Mouse (Mus musculus): Measurements from ENCODE around the gene Arhgap9.
A peak's percentile ranks its signal among the peaks of the same experiment; 100 is the strongest.
"Not testable (repeated sequence)": the region's sequence is repeated elsewhere in the genome, so short reads cannot be mapped to it uniquely, and the experiment has no call there.

Gene Arhgap9

GRCm38 (mm10) chr10:127291881-127292638 lies 29.7 kb upstream of the Arhgap9 start:
- no peak for DNase-seq (ENCODE audit: low read depth, low spot score)

- peak; percentile 91 for DNase-seq (ENCODE audit: low read depth, low spot score)
These were observed 28.7 kb upstream of the Arhgap9 start for GRCm38 (mm10) chr10:127292987-127293538.

DNA sequence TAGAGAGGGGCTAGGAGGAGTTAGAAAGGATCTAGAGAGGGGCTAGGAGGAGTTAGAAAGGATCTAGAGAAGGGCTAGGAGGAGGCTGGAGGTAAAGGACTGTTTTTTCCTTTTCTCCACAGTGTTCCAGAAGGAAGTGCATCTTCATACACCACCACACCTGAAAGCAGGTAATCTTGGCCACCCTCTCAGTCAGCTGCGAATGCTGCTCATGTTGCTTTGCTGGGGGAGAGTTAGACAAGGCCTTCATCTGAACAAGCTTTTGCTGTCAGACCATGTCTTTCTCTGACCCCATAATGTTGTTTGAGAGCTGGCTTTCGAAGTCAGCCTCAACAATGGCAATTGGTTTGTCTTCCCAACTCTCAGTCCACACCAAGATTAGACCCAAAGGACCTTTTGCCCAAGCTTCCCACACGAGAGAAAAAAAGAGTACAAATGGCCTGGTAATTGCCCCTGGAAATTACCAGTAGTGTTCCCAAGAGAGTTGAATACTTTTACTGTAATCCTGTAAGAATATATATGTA lies 28.1 kb upstream of the Arhgap9 start:
- no peak for DNase-seq (ENCODE audit: low read depth, low spot score)

GRCm38 (mm10) chr10:127294895-127295510 lies 26.8 kb upstream of the Arhgap9 start:
- no peak for DNase-seq (ENCODE audit: low read depth, low spot score)

GRCm38 (mm10) chr10:127295986-127296794 lies 25.6 kb upstream of the Arhgap9 start:
- no peak for DNase-seq (ENCODE audit: low read depth, low spot score)

GRCm38 (mm10) chr10:127297015-127297871 lies 24.5 kb upstream of the Arhgap9 start:
- DNase-seq (ENCODE audit: low read depth, low spot score), result no peak

DNA sequence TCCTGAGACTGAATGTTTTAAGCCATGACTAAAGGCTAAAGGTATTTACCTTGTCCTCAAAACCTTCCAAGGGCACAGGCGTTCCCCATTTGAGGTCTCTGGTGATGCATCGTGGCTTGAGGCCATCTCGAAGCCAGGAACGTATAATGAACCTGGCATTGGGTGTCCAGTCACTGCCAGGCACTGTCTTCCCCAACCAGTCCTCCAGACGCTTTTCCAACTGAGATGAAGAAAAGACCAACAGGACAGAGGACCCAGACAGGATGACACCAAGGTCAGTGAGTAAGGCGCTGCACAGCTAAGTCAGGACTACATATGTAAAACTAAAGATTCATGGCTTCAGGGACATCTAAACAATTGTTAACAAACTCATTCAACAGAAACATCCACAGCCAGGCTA lies 21.4 kb upstream of the Arhgap9 start:
- no peak for DNase-seq (ENCODE audit: low read depth, low spot score)

DNA sequence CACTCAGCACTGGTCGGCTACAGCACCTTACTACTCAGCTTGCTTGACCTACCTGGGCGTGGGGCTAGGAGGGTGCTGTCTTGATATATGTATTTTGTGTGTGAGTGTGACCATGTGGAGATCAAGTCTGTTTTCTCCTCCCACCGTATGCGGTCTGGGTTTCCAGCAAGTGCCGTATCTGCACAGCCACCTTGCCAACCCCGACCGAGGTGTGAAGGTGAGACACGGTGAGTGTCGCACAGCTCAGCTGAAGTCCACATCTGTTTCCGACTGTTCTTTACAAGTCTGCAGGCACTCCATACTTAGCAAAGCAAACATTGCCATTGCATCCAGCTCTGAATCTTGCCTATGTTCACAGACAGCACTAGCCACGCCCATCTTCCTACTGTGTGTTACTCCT lies 18.6 kb upstream of the Arhgap9 start:
- no peak for DNase-seq (ENCODE audit: low read depth, low spot score)

- DNase-seq (ENCODE audit: low read depth, low spot score), result not testable (repeated sequence)
These were observed 12.6 kb upstream of the Arhgap9 start for GRCm38 (mm10) chr10:127309167-127309566.

GRCm38 (mm10) chr10:127310523-127311475 lies 11.0 kb upstream of the Arhgap9 start:
- DNase-seq (ENCODE audit: low read depth, low spot score), result no peak

DNA sequence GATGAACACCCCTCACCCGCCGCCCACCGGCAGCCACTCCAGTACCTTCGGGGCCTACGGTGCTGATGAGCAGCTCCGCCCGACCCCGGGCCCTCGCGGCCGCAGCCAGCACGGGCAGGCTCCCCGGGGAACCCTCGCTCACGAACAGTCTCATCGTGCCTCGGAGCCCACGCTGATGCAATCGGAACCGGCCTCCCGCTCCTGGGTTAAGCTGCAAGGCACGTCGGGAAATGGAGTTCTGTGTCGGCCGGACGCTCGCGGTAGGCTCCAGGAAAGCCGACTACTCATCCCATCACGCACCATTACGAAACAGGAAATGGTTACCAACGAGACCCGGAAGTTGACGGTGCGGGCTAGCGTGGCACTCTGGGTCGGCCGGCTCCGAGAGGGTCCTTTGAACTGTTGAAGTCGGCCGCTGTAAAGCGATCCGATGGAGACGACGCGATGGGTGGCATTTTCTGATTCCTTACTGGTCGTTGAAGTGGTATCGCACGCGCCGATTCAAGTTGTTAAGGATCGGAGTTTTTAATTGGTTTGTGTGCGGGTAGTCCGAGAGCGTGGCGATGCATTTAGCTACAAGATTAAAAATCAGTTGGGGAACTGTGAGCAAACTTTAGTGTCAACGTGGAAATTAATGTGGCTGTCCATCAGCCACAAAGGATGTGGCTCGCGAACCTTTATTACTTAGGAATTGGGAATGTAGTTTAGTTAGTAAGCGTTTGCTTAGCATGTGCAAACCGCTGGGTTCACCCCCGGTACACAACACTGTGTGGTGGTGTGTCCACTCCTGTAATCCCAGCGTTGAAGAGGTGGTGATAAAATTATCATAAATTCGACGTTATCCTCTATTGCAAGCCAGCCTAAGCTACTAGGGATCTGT lies 10.0 kb upstream of the Arhgap9 start, which contains the start of gene Mars:
Gene Mars, minus strand, starts transcription at position 311 of the 880 bp plus-strand sequence.
- DNase-seq (ENCODE audit: low read depth, low spot score), result peak; percentile 96

DNA sequence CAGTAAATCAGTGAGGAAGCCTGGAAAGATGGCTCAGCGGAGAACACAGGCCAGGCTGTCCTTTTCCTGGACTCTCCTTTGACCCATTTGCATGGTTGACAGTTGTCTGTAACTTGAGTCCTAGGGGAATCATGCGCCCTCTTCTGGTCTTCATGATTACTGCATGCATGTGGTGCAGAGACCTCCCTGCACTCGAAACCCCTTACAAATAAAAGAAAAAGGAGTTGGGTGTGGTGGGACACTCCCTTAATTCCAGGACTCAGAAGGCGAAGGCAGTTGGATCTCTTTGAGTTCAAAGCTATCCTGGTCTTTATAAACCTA lies 9.4 kb upstream of the Arhgap9 start:
- DNase-seq (ENCODE audit: low read depth, low spot score), result peak; percentile 88

DNA sequence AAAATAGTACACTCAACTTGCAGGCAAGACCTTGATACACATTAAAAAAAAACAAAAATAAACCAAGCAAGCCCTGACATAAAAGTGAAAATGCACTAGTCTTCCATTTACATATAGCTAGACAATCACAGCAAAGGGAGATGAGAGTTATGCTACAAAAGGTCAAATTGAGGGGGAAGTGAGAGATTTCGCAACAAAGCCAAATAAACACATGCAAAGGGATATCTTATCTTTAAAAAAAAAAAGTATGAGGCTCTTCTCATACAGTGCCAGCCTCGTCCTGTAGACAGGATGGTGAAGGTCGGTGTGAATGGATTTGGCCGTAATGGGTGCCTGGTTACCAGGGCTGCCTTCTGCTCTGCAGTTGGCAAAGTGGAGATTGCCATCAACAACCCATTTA lies 8.9 kb upstream of the Arhgap9 start:
- no peak for DNase-seq (ENCODE audit: low read depth, low spot score)

GRCm38 (mm10) chr10:127313516-127313915 lies 8.2 kb upstream of the Arhgap9 start:
- not testable (repeated sequence) for DNase-seq (ENCODE audit: low read depth, low spot score)

GRCm38 (mm10) chr10:127314950-127315349 lies 6.8 kb upstream of the Arhgap9 start:
- DNase-seq (ENCODE audit: low read depth, low spot score), result not testable (repeated sequence)

DNA sequence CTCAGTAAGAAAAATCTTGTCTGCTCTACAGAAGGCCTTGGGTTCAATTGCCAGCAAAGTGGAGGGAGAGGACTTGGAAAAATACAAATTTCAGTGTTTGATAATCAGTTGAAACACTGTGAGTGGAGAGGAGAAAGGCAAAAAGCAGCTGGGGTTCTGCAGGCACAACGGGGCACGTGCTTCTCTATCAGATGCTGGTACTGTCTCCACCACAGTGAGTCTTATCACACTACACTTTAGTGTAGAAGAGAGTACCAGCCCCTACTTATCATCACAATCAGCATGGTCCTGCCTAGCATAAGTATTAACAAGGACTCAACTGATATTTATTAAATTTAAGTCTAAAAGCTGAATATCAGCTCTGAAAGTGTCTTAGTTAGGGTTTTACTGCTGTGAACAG lies 4.5 kb upstream of the Arhgap9 start:
- no peak for DNase-seq (ENCODE audit: low read depth, low spot score)

DNA sequence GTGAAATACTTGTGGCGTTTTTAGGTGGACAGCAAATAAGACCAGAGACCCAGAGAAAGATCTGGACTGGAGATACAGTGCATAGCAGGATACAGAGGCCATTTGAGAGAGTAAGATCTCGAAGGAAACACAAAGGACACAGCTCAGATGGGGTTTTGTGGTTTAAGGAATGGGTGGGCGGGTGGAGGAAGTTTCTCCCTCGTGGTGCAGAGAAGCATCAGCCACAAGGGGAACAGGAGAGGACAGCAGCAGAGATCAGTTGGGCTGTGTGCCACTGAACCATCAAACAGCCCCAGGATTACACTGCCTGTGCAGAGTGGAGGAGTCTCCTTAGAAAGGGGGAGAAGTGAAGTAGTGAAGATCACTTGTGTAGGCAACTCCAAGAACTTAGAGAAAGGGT lies 3.8 kb upstream of the Arhgap9 start:
- no peak for DNase-seq (ENCODE audit: low read depth, low spot score)

GRCm38 (mm10) chr10:127319969-127320368 lies 1.8 kb upstream of the Arhgap9 start:
- DNase-seq (ENCODE audit: low read depth, low spot score), result no peak

DNA sequence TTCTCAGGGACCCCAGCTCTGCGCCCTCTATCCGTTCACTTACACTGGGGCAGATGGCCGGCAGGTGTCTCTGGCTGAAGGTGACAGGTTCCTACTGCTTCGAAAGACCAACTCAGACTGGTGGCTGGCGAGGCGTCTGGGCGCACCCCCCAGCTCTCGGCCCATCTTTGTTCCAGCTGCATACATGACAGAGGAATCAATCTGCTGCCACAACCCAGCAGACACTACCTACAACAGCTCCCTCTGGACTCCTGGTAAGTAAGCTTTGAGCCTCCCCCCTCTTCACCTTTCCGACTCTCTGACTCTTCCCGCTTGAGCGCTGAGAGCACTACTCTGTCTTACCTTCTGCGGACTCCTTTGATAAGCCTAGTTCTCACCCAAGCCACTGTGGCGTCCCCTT lies 414 bp downstream of the Arhgap9 start:
- DNase-seq (ENCODE audit: low read depth, low spot score), result no peak
